In genomic region chr14:51088970-51089673, GRCm38 (mm10) we compare ENCODE assay signal across 8 mouse cellular contexts. TPM values are rescaled to one million over a fixed set of nuclear protein-coding genes. Genes with fewer than 3 reads are reported as not detected.
A peak's percentile ranks its signal among the peaks of the same experiment; 100 is the strongest.
DNase-seq lines count a peak whose midpoint lies in the region; ATAC-seq and TF ChIP-seq lines count a peak whose summit lies in the region.

No protein-coding gene starts in this region.

- peak overlapping the region; percentile 51 for H3K27ac ChIP-seq in bone marrow, adult 2 months (ENCODE audit: control insufficient read depth, insufficient read depth, low read depth, low read length, poor library complexity)
- H3K27ac ChIP-seq in embryonic facial prominence, embryonic 15.5 days (replicated peaks) = peak overlapping the region; percentile 93
- peak overlapping the region; percentile 81 for H3K27ac ChIP-seq in kidney, embryonic 14.5 days (ENCODE audit: low read depth, low read length)
- H3K27ac ChIP-seq in limb, embryonic 15.5 days = peak overlapping the region; percentile 90

- WGBS in bone marrow, adult 2 months = under 1% methylated on average over 34 of the region's 34 CpGs
- under 1% methylated on average over 34 of the region's 34 CpGs for WGBS in embryonic facial prominence, embryonic 15.5 days
- under 1% methylated on average over 34 of the region's 34 CpGs for whole genome bisulfite sequencing in kidney, embryonic 14.5 days
- under 1% methylated on average over 34 of the region's 34 CpGs for WGBS in limb, embryonic 15.5 days

- no peaks in the 10 kb centered on the region for H3K27me3 ChIP-seq in embryonic facial prominence, embryonic 15.5 days
- H3K27me3 ChIP-seq in kidney, embryonic 14.5 days (ENCODE audit: control insufficient read depth, insufficient read depth, low read length) = no peaks in the 10 kb centered on the region
- H3K27me3 ChIP-seq in limb, embryonic 15.5 days = peaks cover 4% of the 10 kb centered on the region; the same call in 1 of the 2 replicates

- H3K4me2 ChIP-seq in embryonic facial prominence, embryonic 15.5 days (replicated peaks) = peak overlapping the region; percentile 76
- H3K4me2 ChIP-seq in kidney, embryonic 14.5 days (replicated peaks; ENCODE audit: low read depth, low read length) = peak overlapping the region; percentile 72
- H3K4me2 ChIP-seq in limb, embryonic 15.5 days = peak overlapping the region; percentile 64

- TF ChIP-seq CTCF in bone marrow, adult 2 months (IDR thresholded peaks at IDR 0.05; ENCODE audit: control insufficient read depth, insufficient read depth, low read length) = no peak

- H3K9ac ChIP-seq in embryonic facial prominence, embryonic 15.5 days = peak overlapping the region; percentile 68
- peak overlapping the region; percentile 66 for H3K9ac ChIP-seq in kidney, embryonic 14.5 days (ENCODE audit: low read depth, low read length)
- peak overlapping the region; percentile 60 for H3K9ac ChIP-seq in limb, embryonic 15.5 days

- H3K36me3 ChIP-seq in embryonic facial prominence, embryonic 15.5 days = no peaks in the 10 kb centered on the region
- no peaks in the 10 kb centered on the region for H3K36me3 ChIP-seq in kidney, embryonic 14.5 days (ENCODE audit: control insufficient read depth, insufficient read depth, low read length)
- H3K36me3 ChIP-seq in limb, embryonic 15.5 days = no peaks in the 10 kb centered on the region

- peak; percentile 93 for ATAC-seq in embryonic facial prominence, embryonic 15.5 days (ENCODE audit: insufficient number of reproducible peaks, low FRiP score, low TSS enrichment, low read depth)
- peak; percentile 94 for ATAC-seq in kidney, embryonic 14.5 days (ENCODE audit: low FRiP score, low TSS enrichment)
- ATAC-seq in limb, embryonic 15.5 days (ENCODE audit: insufficient number of reproducible peaks, low FRiP score, low TSS enrichment, low read depth) = peak; percentile 92

- no peaks in the 10 kb centered on the region for H3K9me3 ChIP-seq in embryonic facial prominence, embryonic 15.5 days (replicated peaks)
- H3K9me3 ChIP-seq in kidney, embryonic 14.5 days (ENCODE audit: control insufficient read depth, low read length) = no peaks in the 10 kb centered on the region
- H3K9me3 ChIP-seq in limb, embryonic 15.5 days = no peaks in the 10 kb centered on the region

- peaks cover 1% of the 10 kb centered on the region; the same call in 1 of the 2 replicates for H3K4me1 ChIP-seq in bone marrow, adult 2 months (ENCODE audit: control insufficient read depth, insufficient read depth, low read length)
- H3K4me1 ChIP-seq in embryonic facial prominence, embryonic 15.5 days = peaks cover 14% of the 10 kb centered on the region
- peaks cover 7% of the 10 kb centered on the region; the same call in 1 of the 2 replicates for H3K4me1 ChIP-seq in kidney, embryonic 14.5 days (ENCODE audit: control insufficient read depth, insufficient read depth, low read length)
- H3K4me1 ChIP-seq in limb, embryonic 15.5 days = 0 out of 2 replicates have a peak, but pooled peaks cover 8% of the 10 kb centered on the region

- DNase-seq in 416B (ENCODE audit: low read depth) = peak; percentile 99
- DNase-seq in heart, adult 9 months (ENCODE audit: low spot score in 2 of 2) = peak; percentile 96 to 99
- peak; percentile 92 to 96 for DNase-seq in monocyte, adult 2 months (ENCODE audit: low read depth in 1 of 2, low spot score in 2 of 2)
- DNase-seq in spleen, postnatal 36 days (ENCODE audit: low spot score in 2 of 2) = peak; percentile 95 to 96

- H3K4me3 ChIP-seq in bone marrow, adult 2 months (replicated peaks; ENCODE audit: control insufficient read depth, low read depth, low read length) = peak overlapping the region; percentile 75
- H3K4me3 ChIP-seq in embryonic facial prominence, embryonic 15.5 days (replicated peaks) = peak overlapping the region; percentile 85
- H3K4me3 ChIP-seq in kidney, embryonic 14.5 days (ENCODE audit: low read length) = peak overlapping the region; percentile 71
- H3K4me3 ChIP-seq in limb, embryonic 15.5 days = peak overlapping the region; percentile 78

- peak; percentile 32; the same call in 1 of the 2 replicates for TF ChIP-seq POLR2A in bone marrow, adult 2 months (IDR thresholded peaks at IDR 0.05; ENCODE audit: borderline replicate concordance, control insufficient read depth, low read depth, low read length)

RNA-seq across cellular contexts. Expression of gene Rnase4, which starts 1.8 kb away (rescaled TPM):
- 3.1 and 8.7 TPM in 2 replicates for polyA plus RNA-seq in bone marrow, adult 2 months (2011; ENCODE audit: insufficient read depth, insufficient read length, low replicate concordance, missing spikeins)
- polyA plus RNA-seq in embryonic facial prominence, embryonic 15.5 days (2015; fragmentation: Nextera tagmentation; extraction: Ambion mirVana) = 55.5 and 57.1 TPM in 2 replicates
- 38.9 and 41.8 TPM in 2 replicates for polyA plus RNA-seq in kidney, embryonic 14.5 days (2014; fragmentation: Nextera tagmentation; extraction: Ambion mirVana)
- 68.6 and 83.1 TPM in 2 replicates for polyA plus RNA-seq in limb, embryonic 15.5 days (2015; fragmentation: Nextera tagmentation; extraction: Ambion mirVana)

RNA-seq across cellular contexts. Expression of gene Ang, which starts 1.8 kb away (rescaled TPM):
- polyA plus RNA-seq in bone marrow, adult 2 months (2011; ENCODE audit: insufficient read depth, insufficient read length, low replicate concordance, missing spikeins) = 4.4 and 7.2 TPM in 2 replicates
- polyA plus RNA-seq in embryonic facial prominence, embryonic 15.5 days (2015; fragmentation: Nextera tagmentation; extraction: Ambion mirVana) = 8.2 and 11.0 TPM in 2 replicates
- polyA plus RNA-seq in kidney, embryonic 14.5 days (2014; fragmentation: Nextera tagmentation; extraction: Ambion mirVana) = 6.3 and 9.5 TPM in 2 replicates
- 10.1 and 10.5 TPM in 2 replicates for polyA plus RNA-seq in limb, embryonic 15.5 days (2015; fragmentation: Nextera tagmentation; extraction: Ambion mirVana)

RNA-seq across cellular contexts. Expression of gene Olfr750, which starts 14.9 kb away (rescaled TPM):
- not detected in 2 replicates for polyA plus RNA-seq in bone marrow, adult 2 months (2011; ENCODE audit: insufficient read depth, insufficient read length, low replicate concordance, missing spikeins)
- not detected in 2 replicates for polyA plus RNA-seq in embryonic facial prominence, embryonic 15.5 days (2015; fragmentation: Nextera tagmentation; extraction: Ambion mirVana)
- polyA plus RNA-seq in kidney, embryonic 14.5 days (2014; fragmentation: Nextera tagmentation; extraction: Ambion mirVana) = not detected in 2 replicates
- not detected in 2 replicates for polyA plus RNA-seq in limb, embryonic 15.5 days (2015; fragmentation: Nextera tagmentation; extraction: Ambion mirVana)

RNA-seq across cellular contexts. Expression of gene Eddm3b, which starts 25.1 kb away (rescaled TPM):
- not detected in 2 replicates for polyA plus RNA-seq in bone marrow, adult 2 months (2011; ENCODE audit: insufficient read depth, insufficient read length, low replicate concordance, missing spikeins)
- polyA plus RNA-seq in embryonic facial prominence, embryonic 15.5 days (2015; fragmentation: Nextera tagmentation; extraction: Ambion mirVana) = not detected in 2 replicates
- polyA plus RNA-seq in kidney, embryonic 14.5 days (2014; fragmentation: Nextera tagmentation; extraction: Ambion mirVana) = 2.1 and 2.5 TPM in 2 replicates
- polyA plus RNA-seq in limb, embryonic 15.5 days (2015; fragmentation: Nextera tagmentation; extraction: Ambion mirVana) = not detected in 2 replicates

RNA-seq across cellular contexts. Expression of gene Rnase12, which starts 31.7 kb away (rescaled TPM):
- polyA plus RNA-seq in bone marrow, adult 2 months (2011; ENCODE audit: insufficient read depth, insufficient read length, low replicate concordance, missing spikeins) = 4.9 TPM in 1 of 2 replicates, not detected in the other
- 0.43 and 0.56 TPM in 2 replicates for polyA plus RNA-seq in embryonic facial prominence, embryonic 15.5 days (2015; fragmentation: Nextera tagmentation; extraction: Ambion mirVana)
- polyA plus RNA-seq in kidney, embryonic 14.5 days (2014; fragmentation: Nextera tagmentation; extraction: Ambion mirVana) = 16.5 and 18.5 TPM in 2 replicates
- polyA plus RNA-seq in limb, embryonic 15.5 days (2015; fragmentation: Nextera tagmentation; extraction: Ambion mirVana) = not detected in 2 replicates

Comparison
In these comparisons a context has a peak if more than half of its experiments do, and no peak if none do; other contexts are left out.
1. Peak in every context shown above with its lines: DNase-seq, ATAC-seq, H3K4me3 ChIP-seq and H3K27ac ChIP-seq.